ENCODE assay signal across 24 mouse cellular contexts in the genomic region with DNA sequence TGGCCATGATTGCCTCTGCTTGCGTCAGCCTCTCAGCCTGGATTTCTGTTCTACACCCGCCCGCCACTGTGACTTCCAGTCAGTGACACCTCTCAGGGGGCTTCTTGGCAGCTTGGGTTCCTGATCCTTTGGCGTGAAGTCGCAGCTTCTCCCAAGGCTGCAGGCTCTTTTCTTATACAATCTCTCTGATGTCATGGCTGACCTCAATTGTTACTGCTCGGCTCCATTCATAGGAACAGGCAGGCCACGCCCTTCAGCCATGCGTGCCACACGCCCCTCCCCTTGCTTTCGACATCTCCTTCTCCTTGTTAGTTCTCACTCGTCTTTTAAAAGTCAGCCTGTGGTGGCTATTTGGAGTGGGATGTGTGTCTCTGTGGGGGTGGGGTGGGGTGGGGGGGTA.
DNase-seq lines count a peak whose midpoint lies in the region; ATAC-seq and TF ChIP-seq lines count a peak whose summit lies in the region.
"Had no signal": no experiment of that assay in that cellular context is flagged by ENCODE, and none has a peak within 500 bp of the region (broad histone marks: within the 10 kb centered on the region; RNA-seq: fewer than 3 reads in every experiment).

No protein-coding gene starts in this region.

- no peak overlapping the region for H3K9ac ChIP-seq in lung, embryonic 16.5 days (ENCODE audit: low read length)
- H3K9ac ChIP-seq: embryonic facial prominence, embryonic 12.5 days; limb, embryonic 13.5 days; liver, embryonic 13.5 days; midbrain, embryonic 13.5 days; neural tube, embryonic 13.5 days had no signal

- peak overlapping the region; percentile 16; the same call in 1 of the 2 replicates for H3K4me2 ChIP-seq in lung, embryonic 16.5 days (ENCODE audit: low read depth, low read length)
- H3K4me2 ChIP-seq in myocyte (ENCODE audit: low read depth), result no peak overlapping the region
- H3K4me2 ChIP-seq: embryonic facial prominence, embryonic 12.5 days; limb, embryonic 13.5 days; liver, embryonic 13.5 days; midbrain, embryonic 13.5 days; neural tube, embryonic 13.5 days had no signal

- H3K36me3 ChIP-seq in lung, embryonic 16.5 days (ENCODE audit: control insufficient read depth, insufficient read depth, low read length), result no peaks in the 10 kb centered on the region
- H3K36me3 ChIP-seq in myocyte (ENCODE audit: control insufficient read depth, insufficient read depth), result no peaks in the 10 kb centered on the region
- H3K36me3 ChIP-seq: embryonic facial prominence, embryonic 12.5 days; limb, embryonic 13.5 days; liver, embryonic 13.5 days; midbrain, embryonic 13.5 days; neural tube, embryonic 13.5 days had no signal

- no peak overlapping the region for H3ac ChIP-seq in myocyte (ENCODE audit: control insufficient read depth, insufficient read length)

- 0 out of 2 replicates have a peak, but pooled peaks cover 2% of the 10 kb centered on the region for H3K9me3 ChIP-seq in lung, embryonic 16.5 days (ENCODE audit: control insufficient read depth, low read length)
- H3K9me3 ChIP-seq: embryonic facial prominence, embryonic 12.5 days; neural tube, embryonic 13.5 days had no signal

- no peaks in the 10 kb centered on the region for H3K27me3 ChIP-seq in lung, embryonic 16.5 days (ENCODE audit: control insufficient read depth, insufficient read depth, low read depth, low read length)
- peaks cover 42% of the 10 kb centered on the region for H3K27me3 ChIP-seq in myocyte (ENCODE audit: control insufficient read depth, insufficient read depth, insufficient read length)
- H3K27me3 ChIP-seq: embryonic facial prominence, embryonic 12.5 days; limb, embryonic 13.5 days; liver, embryonic 13.5 days; midbrain, embryonic 13.5 days; neural tube, embryonic 13.5 days had no signal

- peak; percentile 46 for DNase-seq in adrenal gland, postnatal 10 days
- no peak for DNase-seq in adrenal gland, adult 8-10 months
- no peak for DNase-seq in lung, postnatal 4 days
- DNase-seq in R1 (ENCODE audit: low read depth, low spot score) (peak; percentile 77), adipocyte (ENCODE audit: low spot score) (no peak)
- no peak for DNase-seq in urinary bladder, adult 18-20 months (ENCODE audit: low spot score in 2 of 2)
- DNase-seq: adrenal gland, postnatal 25 days; cerebellum, adult 11 months; kidney, adult 18-20 months; layer of hippocampus, postnatal 36 days; liver, embryonic 13.5 days; right cerebral cortex, postnatal 25 days; thymus, postnatal 36 days had no signal

- no peak overlapping the region for H3K27ac ChIP-seq in lung, embryonic 16.5 days (ENCODE audit: low read length)
- H3K27ac ChIP-seq: embryonic facial prominence, embryonic 12.5 days; kidney, postnatal 0 days; layer of hippocampus, adult 2 months; limb, embryonic 13.5 days; liver, embryonic 13.5 days; midbrain, embryonic 13.5 days; neural tube, embryonic 13.5 days had no signal

- H3K4me1 ChIP-seq in lung, embryonic 16.5 days (replicated peaks; ENCODE audit: control insufficient read depth, insufficient read depth, low read length), result no peaks in the 10 kb centered on the region; the same call in 1 of the 2 replicates
- H3K4me1 ChIP-seq: liver, embryonic 13.5 days; midbrain, embryonic 13.5 days had no signal

- no peaks in the 10 kb centered on the region for H3K79me2 ChIP-seq in myocyte (ENCODE audit: control insufficient read depth, insufficient read depth)

- no peak for TF ChIP-seq POLR2A in myocyte (IDR thresholded peaks at IDR 0.05; ENCODE audit: insufficient read length, low read depth)

- peak; percentile 51; the same call in 1 of the 2 replicates for ATAC-seq in lung, embryonic 16.5 days (ENCODE audit: low read depth)
- ATAC-seq: CD4-positive, CD25-positive, alpha-beta regulatory T cell, adult 4 months; forebrain, embryonic 14.5 days; midbrain, embryonic 13.5 days had no signal

- H3K4me3 ChIP-seq in lung, embryonic 16.5 days (ENCODE audit: low read length), result no peak overlapping the region
- H3K4me3 ChIP-seq in myocyte, result no peak overlapping the region
- H3K4me3 ChIP-seq: embryonic facial prominence, embryonic 12.5 days; erythroblast, embryonic 14.5 days; layer of hippocampus, adult 2 months; limb, embryonic 13.5 days; liver, embryonic 13.5 days; midbrain, embryonic 13.5 days; neural tube, embryonic 13.5 days had no signal

- 28% methylated on average over 11 of the region's 11 CpGs for WGBS in lung, embryonic 16.5 days

TF ChIP-seq in myocyte, 11 proteins besides CTCF, POLR2A, EP300 and RAD21:
- TF ChIP-seq MYOD1 (IDR thresholded peaks at IDR 0.05; ENCODE audit: control insufficient read depth in 1 of 3, insufficient read length in 2 of 3, low read depth in 2 of 3) (no peak), CEBPB (IDR thresholded peaks at IDR 0.05; ENCODE audit: insufficient read depth, poor library complexity, severe bottlenecking) (peak; percentile 43; the same call in 1 of the 2 replicates), TCF3 (IDR thresholded peaks at IDR 0.05; ENCODE audit: insufficient read length, low read depth) (no peak)

Comparison
In these comparisons a context has a peak if more than half of its experiments do, and no peak if none do; other contexts are left out.
1. DNase-seq: peak in adrenal gland, postnatal 10 days (single experiment) and R1 (single experiment); none in adrenal gland, adult 8-10 months (single experiment), lung, postnatal 4 days (0 of 2), urinary bladder, adult 18-20 months (0 of 2) and adipocyte (single experiment).